Mouse (Mus musculus) heart, postnatal 0 days (tissue): ENCODE data around the gene Ap1g1. TPM values are rescaled to one million over a fixed set of nuclear protein-coding genes. Genes with fewer than 3 reads are reported as not detected.
A peak's percentile ranks its signal among the peaks of the same experiment; 100 is the strongest.
"Not testable (repeated sequence)": the region's sequence is repeated elsewhere in the genome, so short reads cannot be mapped to it uniquely, and the experiment has no call there.

Experiments used
- ATAC-seq: fragments of 200-750 bp; cut with Nextera tagmentation; 2 replicates; pipeline ENCODE4 v1.8.0; 2017; ENCODE audit warnings: low read depth, moderate number of reproducible peaks, moderate library complexity; ENCODE audit not compliant: insufficient read depth
- DNase-seq: peaks from one replicate; pipeline ENCODE4 v3.0.0-alpha.2; 2016; ENCODE audit warnings: low spot score
- H3K27ac ChIP-seq: fragments of 300-500 bp; sonication (generic); 2 replicates; pipeline ENCODE4 v1.5.1; 2014; ENCODE audit warnings: low read depth, mild to moderate bottlenecking
- H3K27me3 ChIP-seq: fragments of 300-500 bp; sonication (generic); 2 replicates; pipeline ENCODE4 v1.6.1; 2014; ENCODE audit warnings: low read length, mixed read lengths; ENCODE audit not compliant: control insufficient read depth, insufficient read depth
- H3K36me3 ChIP-seq: fragments of 300-500 bp; sonication (generic); replicated peaks from 2 replicates; pipeline ENCODE4 v1.6.1; 2014; ENCODE audit warnings: low read length, mixed read lengths; ENCODE audit not compliant: control insufficient read depth, insufficient read depth
- H3K4me1 ChIP-seq: fragments of 300-500 bp; sonication (generic); 2 replicates; pipeline ENCODE4 v1.6.1; 2014; ENCODE audit warnings: antibody characterized with exemption; ENCODE audit not compliant: control insufficient read depth, insufficient read depth
- H3K4me2 ChIP-seq: fragments of 300-500 bp; sonication (generic); 2 replicates; pipeline ENCODE4 v1.6.1; 2014; ENCODE audit warnings: low read depth, mild to moderate bottlenecking, low read length, moderate library complexity
- H3K4me3 ChIP-seq: fragments of 300-500 bp; sonication (generic); 2 replicates; pipeline ENCODE4 v1.5.1; 2014; ENCODE audit warnings: low read depth, low read length
- H3K9ac ChIP-seq: fragments of 300-500 bp; sonication (generic); replicated peaks from 2 replicates; pipeline ENCODE4 v1.6.1; 2014; ENCODE audit warnings: low read depth, low read length, mixed read lengths
- H3K9me3 ChIP-seq: fragments of 300-500 bp; sonication (generic); replicated peaks from 2 replicates; pipeline ENCODE4 v1.6.1; 2016; ENCODE audit warnings: low read length; ENCODE audit not compliant: control insufficient read depth
- CTCF ChIP-seq: IDR thresholded peaks from 2 replicates; pipeline ENCODE4 v1.5.1; 2016; ENCODE audit warnings: antibody characterized with exemption, control low read depth, low read depth
- EP300 ChIP-seq: IDR thresholded peaks from 2 replicates; pipeline ENCODE4 v1.6.1; 2016; ENCODE audit warnings: antibody characterized with exemption, low read depth
- WGBS: fragments of 180-500 bp; shearing (Covaris S2); extraction: QIAGEN DNeasy Blood & Tissue Kit; methylation state at CpG from one replicate; pipeline ENCODE4 v1.1.7; 2014; 5-methylcytosine and 5-hydroxymethylcytosine counted together
- polyA plus RNA-seq: library from polyadenylated mRNA; unstranded; fragments of >200 nt; fragmentation: Nextera tagmentation; extraction: Ambion mirVana; gene quantifications from 2 replicates; pipeline ENCODE4 v1.2.1, GENCODE M21; 2015
- total RNA-seq: library from RNA; depleted of rRNA; stranded (reverse); fragments of >200 nt; gene quantifications from 2 replicates; pipeline ENCODE4 v1.2.3, GENCODE M21; 2014; ENCODE audit warnings: low replicate concordance

Ap1g1 gene
- total and polyA plus RNA-seq, 2 experiments from 2014 or later: 14.4 to 24.6 TPM

GRCm38 (mm10) chr8:109866690-109867089 lies 88.3 kb downstream of the Ap1g1 start:
- ATAC-seq (no peak), DNase-seq (no peak)
- H3K36me3 ChIP-seq: peaks cover 14% of the 10 kb centered on the region
- no peaks in the 10 kb centered on the region for H3K9me3 ChIP-seq
- WGBS: 82% methylated on average over 5 of the region's 5 CpGs
- TF ChIP-seq EP300 (no peak), CTCF (no peak)
- H3K27me3 ChIP-seq: no peaks in the 10 kb centered on the region
- H3K27ac ChIP-seq: no peak overlapping the region
- H3K9ac ChIP-seq: no peak overlapping the region
- H3K4me3 ChIP-seq: no peak overlapping the region
- peaks cover 7% of the 10 kb centered on the region; the same call in 1 of the 2 replicates for H3K4me1 ChIP-seq
- no peak overlapping the region for H3K4me2 ChIP-seq

DNA sequence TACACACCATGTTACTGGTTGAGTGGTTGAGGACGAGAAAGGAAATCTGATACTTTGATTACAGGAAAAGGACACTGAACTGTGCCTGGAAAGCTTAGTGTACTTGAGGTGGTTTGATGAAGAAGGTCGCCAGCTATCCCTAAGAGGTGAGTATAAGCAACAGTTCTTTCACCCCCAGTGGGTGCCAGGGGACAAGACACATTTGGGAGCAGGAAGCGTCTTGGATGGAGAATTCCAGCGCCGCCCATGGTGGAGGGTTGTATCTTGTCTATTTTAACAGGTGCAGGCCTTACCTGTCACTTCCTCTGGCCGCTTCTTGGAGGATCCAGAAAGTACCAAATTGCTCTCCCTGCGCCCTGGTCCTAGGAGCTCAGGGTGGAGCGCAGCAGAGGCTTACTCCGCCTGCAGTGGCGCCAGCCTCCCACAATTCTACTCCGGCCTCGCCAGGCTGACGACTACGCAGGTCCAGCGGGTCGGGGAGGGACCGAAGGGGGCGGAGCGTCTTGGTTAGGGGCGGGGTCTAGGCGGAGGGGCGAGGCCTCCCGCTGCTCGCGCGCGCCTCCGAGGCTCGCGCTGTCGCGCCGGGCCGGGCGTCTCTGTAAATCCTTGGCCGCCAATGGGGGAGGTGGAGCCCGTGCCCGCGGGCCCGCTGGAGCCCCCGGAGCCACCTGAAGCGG lies 89.8 kb downstream of the Ap1g1 start, which contains the start of gene Phlpp2:
Gene Phlpp2 (plus strand): TSS at position 540 of the 677 bp plus-strand sequence.
- Histone ChIP-seq H3K27ac (peak within 1 kb of the TSS; percentile 78), H3K36me3 (no peaks in the 10 kb centered on the region), H3K4me1 (peaks cover 7% of the 10 kb centered on the region; the same call in 1 of the 2 replicates), H3K4me2 (peak within 1 kb of the TSS; percentile 78), H3K9ac (peak within 1 kb of the TSS; percentile 87), H3K4me3 (peak within 1 kb of the TSS; percentile 92), H3K27me3 (no peaks in the 10 kb centered on the region), H3K9me3 (no peaks in the 10 kb centered on the region)
- peak; percentile 94 for DNase-seq
- under 1% methylated on average over 34 of the region's 42 CpGs for WGBS
- TF ChIP-seq EP300 (no peak), CTCF (peak; percentile 50)
- ATAC-seq: peak; percentile 98

DNA sequence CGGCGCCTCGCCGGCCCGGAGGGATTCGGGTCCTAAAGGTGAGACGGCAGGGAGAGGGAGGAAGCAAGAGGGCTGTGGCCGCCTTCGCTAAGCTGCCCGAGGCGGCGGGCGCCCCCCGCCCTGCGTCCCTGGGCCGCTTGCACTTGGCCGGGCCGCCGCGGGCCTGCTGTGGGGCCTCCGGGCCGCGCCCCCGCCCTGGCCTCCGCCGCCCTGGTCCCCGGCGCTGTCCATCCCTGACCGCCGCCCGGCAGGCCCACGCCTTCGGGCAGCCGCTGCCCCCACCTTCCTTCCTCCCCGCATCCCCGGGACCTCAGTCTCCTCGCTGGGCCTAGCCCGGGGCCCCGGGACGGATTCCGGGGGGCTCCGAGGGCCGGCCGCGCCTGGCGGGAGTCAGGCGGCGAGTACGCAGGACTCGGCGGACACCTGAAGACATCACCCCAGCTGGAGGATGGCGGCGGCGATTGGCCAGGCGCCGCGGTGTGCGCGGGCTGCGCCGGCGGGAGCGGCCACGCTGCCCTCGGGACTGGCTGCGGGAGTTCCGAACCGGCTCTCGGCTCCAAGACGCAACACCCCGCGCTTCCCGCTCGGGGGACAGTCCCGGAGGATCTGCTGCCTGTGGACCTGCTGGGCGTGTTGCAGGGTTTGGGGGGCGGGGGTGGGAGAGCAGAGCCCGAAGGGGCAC lies 90.5 kb downstream of the Ap1g1 start:
- H3K9ac ChIP-seq: peak overlapping the region; percentile 87
- no peaks in the 10 kb centered on the region for H3K27me3 ChIP-seq
- DNase-seq (peak; percentile 30), ATAC-seq (peak; percentile 76)
- peak overlapping the region; percentile 78 for H3K4me2 ChIP-seq
- peak overlapping the region; percentile 78 for H3K27ac ChIP-seq
- H3K4me1 ChIP-seq: peaks cover 7% of the 10 kb centered on the region; the same call in 1 of the 2 replicates
- no peaks in the 10 kb centered on the region for H3K9me3 ChIP-seq
- no peaks in the 10 kb centered on the region for H3K36me3 ChIP-seq
- under 1% methylated on average over 55 of the region's 78 CpGs for WGBS
- peak overlapping the region; percentile 92 for H3K4me3 ChIP-seq
- TF ChIP-seq EP300: no peak
- TF ChIP-seq CTCF: no peak

DNA sequence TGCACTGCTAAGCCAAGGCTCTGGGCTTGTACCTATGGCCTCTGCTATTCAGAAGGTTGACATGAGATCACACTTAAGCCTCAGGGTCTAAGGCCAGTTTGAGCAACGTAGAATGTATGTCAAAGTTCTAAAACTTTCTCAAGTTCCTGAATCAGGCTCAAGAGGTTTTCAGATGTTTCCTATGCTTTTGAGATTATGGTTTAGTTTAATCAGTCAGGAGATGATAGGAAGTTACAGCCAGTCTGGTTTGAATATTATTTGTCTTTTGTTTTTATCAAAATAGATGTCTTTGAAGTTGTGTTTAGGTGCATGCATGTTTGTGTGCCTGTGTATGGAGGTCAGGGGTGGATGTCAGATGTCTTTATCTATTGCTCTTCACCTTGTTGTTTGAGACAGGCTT lies 92.7 kb downstream of the Ap1g1 start:
- ATAC-seq (no peak), DNase-seq (no peak)
- no peak overlapping the region for H3K4me2 ChIP-seq
- no peaks in the 10 kb centered on the region for H3K9me3 ChIP-seq
- H3K4me1 ChIP-seq: peaks cover 7% of the 10 kb centered on the region; the same call in 1 of the 2 replicates
- no peak overlapping the region for H3K27ac ChIP-seq
- H3K36me3 ChIP-seq: no peaks in the 10 kb centered on the region
- TF ChIP-seq CTCF (no peak), EP300 (no peak)
- 82% methylated on average over 1 of the region's 1 CpGs for WGBS
- H3K4me3 ChIP-seq: no peak overlapping the region
- H3K9ac ChIP-seq: no peak overlapping the region
- no peaks in the 10 kb centered on the region for H3K27me3 ChIP-seq

DNA sequence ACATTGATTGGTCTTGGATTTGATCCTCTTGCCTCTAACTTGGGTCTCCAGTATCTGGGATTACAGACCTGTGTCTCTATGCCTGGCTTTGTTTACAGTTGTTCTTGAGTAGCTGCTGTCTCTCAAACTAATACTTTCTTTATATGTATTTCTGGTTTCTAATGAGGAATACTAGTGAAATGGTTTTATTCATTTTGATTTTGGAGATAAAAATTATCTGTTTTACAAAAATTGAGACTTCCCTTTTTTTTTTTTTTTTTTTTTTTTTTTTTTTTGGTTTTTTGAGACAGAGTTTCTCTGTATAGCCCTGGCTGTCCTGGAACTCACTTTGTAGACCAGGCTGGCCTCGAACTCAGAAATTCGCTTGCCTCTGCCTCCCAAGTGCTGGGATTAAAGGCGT lies 95.4 kb downstream of the Ap1g1 start:
- H3K27ac ChIP-seq, H3K27me3 ChIP-seq, H3K4me3 ChIP-seq, DNase-seq, H3K4me1 ChIP-seq, H3K4me2 ChIP-seq, H3K9me3 ChIP-seq, H3K9ac ChIP-seq, ATAC-seq: not testable (repeated sequence)
- WGBS: 93% methylated on average over 3 of the region's 3 CpGs
- peaks cover 14% of the 10 kb centered on the region; the same call in 1 of the 2 replicates for H3K36me3 ChIP-seq
